Mouse (Mus musculus) frontal cortex, postnatal 36 days (tissue): Measurements from ENCODE around the gene Impdh2.

Experiments used
- DNase-seq, 2 experiments: peaks; one replicate each; pipeline ENCODE4 v3.0.0; 2022; ENCODE audit warnings: low spot score in 2 of 2

The Impdh2 gene

DNA sequence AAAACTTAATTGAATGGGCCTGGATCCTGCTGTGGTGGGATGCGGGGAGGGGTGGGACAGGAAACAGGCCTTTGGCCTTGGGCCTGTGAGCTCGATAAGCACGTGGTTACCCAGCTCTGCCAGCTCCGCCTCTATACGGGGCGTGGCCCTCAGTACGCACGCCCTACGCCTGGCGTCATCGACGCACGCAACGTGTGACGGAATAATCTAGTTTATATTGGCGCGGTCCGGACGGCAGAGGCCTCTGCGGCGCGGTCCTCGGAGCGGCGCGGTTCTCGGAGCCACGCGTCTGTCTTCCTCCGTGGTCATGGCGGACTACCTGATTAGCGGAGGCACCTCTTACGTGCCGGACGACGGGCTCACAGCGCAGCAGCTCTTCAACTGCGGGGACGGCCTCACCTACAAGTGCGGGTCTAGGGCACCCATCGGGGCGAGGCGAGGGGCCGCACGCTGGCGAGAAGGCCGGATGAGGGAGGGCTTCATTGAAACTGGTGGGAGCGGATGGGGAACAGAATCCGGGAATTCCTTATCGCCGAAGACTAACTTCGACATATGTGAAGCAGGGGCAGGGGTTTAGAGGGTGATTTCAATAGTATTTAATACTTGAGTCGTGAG is at the start of gene Impdh2:
Gene Impdh2 (plus strand): TSS at position 60 of the 615 bp plus-strand sequence.
- DNase-seq: peak; percentile 90 to 96

DNA sequence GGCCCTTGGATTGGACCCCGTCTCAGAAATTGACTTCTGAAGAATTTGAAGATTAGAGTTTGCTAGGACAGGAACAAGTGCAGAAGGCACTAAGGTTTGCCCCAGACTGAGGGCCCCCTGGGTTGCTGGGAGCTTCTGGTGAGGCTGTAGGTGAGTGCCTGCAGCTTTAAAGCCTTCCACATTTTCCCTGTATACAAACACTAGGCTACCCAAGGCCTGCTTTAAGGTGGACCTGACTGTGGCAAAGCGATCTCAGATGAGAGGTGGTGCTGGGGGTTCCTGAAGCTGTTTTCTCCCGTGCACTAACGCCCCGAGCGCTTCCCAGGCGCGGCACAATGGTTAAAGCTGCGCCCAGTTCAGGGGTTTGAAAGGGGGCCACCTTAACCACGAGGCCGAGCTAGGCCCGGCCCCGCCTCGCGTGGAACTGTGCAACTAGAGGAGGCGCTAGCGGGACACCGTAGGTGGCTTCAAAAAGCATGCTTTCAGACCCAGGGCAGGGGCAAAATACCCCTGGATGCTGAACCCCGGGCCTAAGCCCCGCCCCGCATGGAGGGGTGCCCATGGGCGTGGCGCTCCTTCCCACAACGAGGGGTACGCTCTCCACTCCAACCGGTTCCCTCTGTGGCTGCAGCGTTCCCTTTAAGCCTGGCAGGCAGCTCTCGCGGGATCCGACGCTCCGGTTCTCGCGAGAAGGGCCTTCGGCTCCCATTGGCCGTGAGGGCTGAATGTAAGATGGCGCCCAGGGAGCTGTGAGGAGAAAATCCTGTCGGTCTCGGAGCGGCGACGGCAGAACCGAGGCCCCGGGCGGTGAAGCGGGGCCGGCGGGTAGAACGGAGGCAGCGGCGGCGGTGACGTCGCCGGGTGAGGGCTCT is 43.5 kb upstream of the Impdh2 start, which contains the start of gene Qrich1:
Gene Qrich1 (plus strand): TSS at position 427 of the 872 bp plus-strand sequence.
- DNase-seq: peak; percentile 95 to 96

DNA sequence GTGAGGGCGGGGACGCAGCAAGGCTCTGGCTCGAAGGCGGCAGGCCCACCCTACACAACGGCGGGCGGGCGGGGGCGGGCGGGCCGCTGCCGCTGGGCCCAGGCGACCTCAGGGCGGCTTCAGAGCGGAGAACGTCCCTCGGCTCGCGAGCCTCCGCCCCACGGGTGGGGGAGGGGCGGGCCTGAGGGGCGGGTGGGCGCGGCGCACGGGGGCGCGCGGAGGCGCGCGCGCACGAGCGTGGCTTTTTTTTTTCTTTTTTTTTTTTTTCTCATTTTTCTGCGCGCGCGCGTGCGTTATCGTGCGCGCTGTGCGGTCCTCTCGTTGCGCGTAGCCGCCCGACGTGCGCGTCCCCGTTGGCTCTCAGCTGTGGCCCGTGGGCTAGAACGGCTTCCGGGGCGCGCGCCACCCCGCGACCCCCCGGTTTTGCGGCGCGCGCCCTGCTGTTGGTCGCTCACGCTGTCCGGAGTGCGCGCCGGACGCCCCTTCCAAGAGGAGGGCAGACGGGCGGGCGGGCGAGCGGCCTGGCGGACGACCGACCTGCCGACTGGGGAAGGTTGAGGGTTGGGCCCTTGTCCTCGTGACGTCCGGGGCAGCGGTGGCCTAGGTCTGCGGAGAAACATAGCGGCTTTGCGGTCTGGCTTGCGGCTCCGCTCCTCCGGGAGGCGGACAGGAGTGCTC is 42.7 kb upstream of the Impdh2 start:
- peak; percentile 68 to 80 for DNase-seq

DNA sequence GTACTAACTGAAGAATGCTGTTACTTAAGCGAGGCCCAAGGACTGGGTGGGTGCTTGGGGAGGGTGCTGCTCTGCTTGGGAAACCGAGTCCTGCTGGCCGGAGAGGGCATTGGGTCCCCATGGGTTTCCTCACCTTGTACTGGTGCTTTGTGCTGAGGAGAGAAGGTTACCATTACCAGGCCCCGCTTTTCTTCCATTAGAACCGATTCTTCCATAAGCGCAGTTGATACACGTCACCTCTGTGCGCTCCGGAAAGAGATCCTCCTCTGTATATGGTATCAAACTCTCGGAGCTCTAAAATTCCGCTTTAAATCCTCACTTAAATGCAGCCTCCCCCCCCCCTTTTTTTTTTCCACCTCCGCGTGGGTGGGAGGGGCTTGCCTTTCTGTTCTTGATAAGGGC is 42.2 kb upstream of the Impdh2 start:
- DNase-seq: peak in 1 of 2 experiments; percentile 52

DNA sequence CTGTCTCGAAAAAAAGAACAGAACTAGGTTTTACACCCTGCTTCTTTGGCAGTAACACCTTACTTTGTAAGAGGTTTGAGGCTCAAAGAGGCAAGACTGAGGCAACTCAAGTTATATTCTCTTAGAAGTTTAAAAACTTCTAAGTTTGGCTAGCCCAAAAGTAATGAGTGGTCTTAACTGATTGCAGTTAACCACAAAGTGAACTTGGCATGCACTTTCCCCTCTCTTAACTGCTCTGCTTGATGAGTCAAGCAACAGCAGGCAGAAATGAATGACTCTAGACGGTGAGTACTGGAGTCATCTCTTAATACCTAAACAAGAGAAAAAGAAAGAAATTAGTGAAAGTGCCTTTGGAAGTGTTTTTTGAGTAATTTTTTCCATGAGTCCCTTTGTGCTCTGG is 38.5 kb upstream of the Impdh2 start:
- DNase-seq: no peak

DNA sequence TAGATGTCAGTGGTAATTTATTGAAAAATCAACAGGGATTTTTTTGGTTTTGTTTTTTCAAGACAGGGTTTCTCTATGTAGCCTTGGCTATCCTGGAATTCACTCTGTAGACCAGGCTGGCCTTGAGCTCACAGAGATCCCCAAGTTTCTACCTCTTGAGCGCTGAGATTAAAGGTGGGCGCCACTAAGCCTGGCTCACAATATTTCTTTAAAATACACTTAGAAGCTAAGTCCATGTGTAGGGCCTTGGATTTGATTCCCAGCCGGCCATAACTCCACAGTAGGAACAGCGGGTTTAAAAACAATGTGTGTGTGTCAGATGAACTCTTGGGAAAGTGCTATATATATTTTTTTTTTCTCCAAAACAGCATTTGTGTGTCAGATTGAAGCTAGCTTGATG is 36.7 kb upstream of the Impdh2 start:
- DNase-seq: no peak

DNA sequence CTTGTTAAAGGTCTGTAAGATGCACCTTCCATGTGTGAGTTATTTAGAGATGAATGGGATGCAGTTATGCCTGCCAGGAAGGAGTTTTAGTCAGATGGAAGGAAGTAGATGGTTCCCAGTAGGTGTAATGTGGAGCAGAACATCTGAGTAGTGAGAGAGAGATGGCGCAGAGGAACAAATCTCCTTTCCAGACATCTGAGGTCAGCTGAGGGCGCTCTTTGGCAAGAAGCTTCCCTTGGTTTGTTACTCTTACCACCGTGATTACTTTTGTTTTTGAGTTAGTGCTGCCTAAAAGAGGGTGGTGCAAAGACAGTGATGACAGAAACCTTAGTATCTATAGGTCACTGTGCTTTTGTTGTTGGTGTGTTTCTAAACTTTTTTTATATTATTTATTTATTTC is 34.7 kb upstream of the Impdh2 start:
- DNase-seq: no peak

DNA sequence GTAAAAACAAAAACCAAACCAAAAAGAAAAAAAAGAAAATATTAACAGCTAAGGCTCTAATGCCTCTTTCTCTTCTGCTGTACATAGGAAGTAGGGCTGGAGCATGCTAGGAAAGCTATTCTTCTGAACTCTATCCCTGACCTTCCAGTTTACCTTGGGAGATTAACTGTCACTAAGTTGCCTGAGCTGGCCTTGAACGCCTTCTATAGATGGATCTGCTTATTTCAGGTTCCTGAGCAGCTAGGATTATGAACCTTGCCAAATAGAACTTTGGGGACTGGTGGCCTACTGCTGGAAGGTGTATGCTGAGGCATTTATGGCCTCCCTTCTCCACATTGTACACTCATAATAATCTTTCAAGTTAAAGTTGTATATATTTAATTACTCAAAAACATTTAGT is 29.1 kb upstream of the Impdh2 start:
- no peak for DNase-seq

DNA sequence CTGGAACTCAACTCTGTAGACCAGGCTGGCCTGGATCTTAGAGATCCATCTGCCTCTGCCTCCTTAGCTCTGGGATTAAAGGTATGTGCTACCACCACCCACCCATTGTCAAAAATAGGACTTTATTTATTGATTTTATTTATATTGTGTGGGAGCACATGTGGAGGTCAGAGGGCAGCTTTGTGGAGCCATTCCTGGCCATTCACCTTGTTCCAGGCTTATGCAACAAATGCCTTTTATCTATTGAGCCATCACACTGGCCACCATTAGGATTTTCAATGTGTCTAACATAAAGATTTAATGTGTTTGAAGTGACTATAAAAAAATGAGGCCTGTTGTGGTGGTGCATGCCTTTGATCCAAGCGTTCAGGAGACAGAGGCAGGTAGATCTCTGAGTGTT is 28.6 kb upstream of the Impdh2 start:
- DNase-seq: no peak

DNA sequence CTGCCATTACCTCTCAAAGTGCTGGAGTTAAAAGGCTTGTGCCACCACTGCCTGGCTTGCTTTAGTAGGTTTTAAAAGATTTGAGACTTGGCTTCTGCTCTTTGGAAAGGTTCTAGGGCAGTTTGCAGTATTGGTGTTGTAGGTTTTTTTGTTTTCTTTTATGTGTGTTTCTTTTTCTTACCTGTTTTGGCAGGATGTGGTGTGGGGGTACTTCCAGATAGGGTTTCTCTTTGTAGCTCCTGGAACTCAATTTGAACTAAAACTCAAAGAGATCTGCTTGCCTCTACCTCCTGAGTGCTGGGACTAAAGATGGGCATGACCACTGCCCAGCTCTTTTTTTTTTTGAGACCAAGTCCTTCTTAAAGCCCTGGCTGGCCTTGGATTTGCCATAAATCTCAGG is 19.2 kb upstream of the Impdh2 start:
- DNase-seq: no peak

DNA sequence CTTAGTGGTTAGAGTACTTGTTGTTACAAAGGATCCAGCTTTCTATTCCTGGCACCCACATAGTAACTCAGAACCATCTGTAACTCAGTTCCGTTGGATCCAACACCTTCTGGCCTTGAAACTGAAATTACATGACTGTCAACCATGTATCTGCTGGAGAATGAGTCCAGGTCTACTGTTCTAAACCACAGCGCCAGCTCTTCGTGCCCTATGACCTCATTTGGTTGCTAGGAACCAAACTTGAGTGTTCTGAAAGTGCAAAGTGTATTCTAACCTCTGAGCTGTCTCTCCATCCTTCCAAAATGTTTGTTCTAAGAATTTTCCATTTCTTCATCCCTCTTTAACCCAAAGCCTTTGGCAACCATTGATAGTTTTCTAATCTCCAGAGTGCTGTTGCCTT is 14.1 kb upstream of the Impdh2 start:
- DNase-seq: no peak

DNA sequence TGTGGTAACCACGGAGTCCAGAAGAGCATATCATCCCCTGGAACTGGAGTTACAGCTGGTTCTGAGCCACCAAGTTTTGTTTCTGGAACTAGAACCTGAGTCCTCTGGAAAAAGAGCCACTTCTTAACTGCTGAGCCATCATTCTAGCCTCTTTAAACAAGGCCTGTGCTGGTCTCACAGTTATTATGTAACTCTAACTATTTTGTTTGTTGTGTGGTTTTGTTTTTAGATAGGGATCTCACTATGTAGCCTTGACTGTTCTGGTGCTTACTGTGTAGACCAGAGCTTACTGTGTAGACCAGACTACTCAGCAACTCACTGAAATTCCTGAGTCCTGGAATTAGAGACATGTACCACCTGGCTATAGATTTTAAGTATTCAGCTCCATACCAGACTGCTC is 13.2 kb upstream of the Impdh2 start:
- DNase-seq: no peak

DNA sequence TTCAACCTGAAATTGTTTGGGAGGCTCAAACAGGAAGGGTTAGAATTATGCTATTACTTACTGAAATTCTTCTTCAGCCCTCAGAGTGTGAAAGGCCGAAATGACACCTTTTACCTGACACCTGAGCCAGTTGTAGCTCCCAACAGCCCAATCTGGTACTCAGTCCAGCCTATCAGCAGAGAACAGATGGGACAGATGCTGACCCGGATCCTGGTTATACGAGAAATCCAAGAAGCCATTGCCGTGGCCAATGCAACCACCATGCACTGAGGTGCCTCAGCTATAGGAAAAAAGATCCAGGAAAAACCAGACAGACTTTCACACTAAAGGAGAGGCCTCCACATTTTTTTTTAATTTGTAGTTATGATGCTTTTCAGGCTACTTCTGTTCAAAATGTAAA is 917 bp upstream of the Impdh2 start:
- no peak for DNase-seq

DNA sequence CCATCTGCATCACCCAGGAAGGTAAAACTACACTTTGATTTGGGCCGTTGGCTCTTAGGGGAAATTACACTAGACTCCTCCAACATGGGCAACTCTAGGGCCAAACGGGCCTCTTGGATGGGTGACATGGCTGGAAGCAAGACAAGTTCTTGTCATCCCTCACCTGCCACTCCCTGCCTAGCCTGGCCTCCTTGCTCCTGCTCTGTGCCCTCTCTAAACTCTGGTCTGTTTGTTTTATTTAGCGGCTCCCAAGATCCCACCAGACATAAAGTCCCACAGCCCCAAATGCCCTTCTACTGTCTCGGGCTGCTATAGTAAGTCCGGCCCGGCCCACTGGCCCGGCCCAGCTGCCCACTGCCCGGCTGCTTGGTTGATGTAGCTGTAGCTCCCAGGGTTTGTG is 3.6 kb downstream of the Impdh2 start:
- DNase-seq: no peak

DNA sequence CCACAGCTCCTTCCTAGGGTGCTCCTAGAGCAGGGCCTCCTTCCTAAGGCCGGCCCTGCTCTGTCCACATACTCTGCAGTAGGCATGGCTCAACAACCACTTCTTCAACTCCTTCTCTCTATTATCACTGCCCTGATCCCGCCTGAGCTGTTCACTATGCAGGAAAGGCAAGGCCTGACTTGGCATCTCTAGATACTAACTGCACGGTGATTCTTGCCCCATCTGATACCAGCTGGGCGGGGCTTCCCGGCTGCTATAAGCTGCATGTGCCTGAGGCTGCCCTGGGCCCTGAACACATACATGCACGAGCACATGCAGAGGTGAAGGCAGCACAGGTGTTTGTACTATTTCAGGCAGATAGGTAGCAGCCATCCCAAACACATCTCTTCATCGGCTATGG is 4.0 kb downstream of the Impdh2 start:
- no peak for DNase-seq

DNA sequence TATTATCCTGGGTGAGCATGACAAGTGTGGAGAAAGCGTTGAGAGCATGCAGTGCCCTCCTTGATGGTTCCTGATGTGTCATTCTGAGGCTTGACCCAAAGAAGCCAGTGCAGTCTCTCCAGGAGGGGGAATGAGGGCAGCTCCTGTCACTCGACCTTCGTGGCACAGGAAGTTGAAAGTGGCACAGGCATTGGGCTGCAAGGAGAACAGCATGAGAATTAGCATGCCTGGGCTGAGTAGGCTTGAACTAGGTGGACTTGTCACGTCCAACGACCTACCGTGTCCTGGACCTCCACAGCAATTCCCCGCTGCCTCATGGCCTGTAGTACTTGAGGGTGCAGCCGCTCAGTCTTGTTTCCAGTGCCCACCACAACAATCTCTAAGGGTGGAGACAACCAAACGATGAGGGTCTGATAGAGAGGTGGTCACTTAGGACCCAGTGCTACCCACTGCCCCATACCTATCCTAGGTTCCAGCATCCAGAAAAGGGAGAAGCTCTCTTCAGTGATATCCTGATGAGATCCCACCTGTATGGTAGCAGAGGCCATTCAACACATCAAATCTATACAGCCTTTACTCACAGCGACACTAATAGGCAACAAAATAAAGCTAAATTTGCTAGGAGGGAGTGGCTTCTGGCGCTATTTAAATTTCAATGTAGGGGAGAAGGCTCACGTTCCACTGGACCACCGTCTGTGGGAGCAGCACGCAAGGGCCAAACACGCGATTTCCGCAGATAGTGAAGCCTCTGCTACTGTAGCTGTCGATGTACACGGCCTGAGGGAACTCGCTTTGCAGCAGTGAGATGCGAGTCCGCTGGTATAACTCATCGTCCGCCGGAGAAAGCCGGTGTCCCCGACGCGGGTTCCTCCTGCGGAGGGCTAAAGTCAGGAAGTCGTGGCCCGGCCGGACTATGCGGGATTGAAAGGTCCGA is 6.1 kb downstream of the Impdh2 start:
- DNase-seq: no peak

DNA sequence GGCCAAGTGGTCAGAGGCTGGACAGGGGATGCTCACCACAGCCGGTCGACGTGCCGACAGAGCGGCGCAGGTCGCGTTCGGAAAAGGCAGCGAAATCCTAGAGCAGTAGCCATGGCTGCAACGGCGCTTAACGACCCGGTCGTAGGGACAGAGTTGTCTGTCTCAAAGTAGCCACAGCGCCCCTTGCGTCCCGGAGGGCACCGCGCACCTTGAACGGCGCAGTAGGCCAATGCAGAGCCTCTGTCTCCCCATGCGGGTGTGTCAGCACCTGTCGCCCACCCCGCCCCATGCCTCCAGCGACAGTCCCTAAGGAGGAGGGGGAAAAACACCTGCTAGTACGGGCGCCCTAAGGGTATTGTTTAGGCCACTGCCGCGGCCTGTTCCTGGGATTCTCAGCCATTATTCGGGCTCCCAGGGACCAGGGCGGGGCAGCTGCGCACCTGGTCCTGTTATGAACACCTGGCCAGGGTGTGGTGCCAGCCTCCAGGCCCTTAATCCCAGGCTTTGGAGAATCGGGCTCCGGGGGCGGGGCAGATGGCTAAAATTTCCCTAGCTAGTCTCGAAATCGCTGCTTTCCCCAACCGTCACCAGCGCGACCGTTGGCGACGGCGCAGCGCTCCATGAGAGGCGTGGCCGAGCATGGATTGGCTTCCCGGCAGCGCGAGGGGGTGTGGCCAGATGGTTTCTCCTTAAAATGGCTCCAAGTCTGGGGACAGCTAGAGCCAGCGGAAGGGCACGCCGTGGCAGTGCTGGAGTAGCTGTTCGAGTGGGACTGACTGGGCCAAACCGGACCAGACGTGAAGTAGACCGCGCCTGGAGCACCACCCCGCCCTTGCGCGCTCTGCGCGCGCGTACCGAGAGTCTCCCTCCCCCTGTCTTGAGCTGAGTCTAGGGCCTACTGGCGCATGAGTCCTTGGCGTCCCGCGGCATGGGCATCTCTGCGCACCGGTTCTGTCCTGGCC is 7.0 kb downstream of the Impdh2 start, which contains the start of gene Ndufaf3:
Gene Ndufaf3 (minus strand): TSS at position 620 of the 962 bp plus-strand sequence.
- DNase-seq: peak; percentile 96

DNA sequence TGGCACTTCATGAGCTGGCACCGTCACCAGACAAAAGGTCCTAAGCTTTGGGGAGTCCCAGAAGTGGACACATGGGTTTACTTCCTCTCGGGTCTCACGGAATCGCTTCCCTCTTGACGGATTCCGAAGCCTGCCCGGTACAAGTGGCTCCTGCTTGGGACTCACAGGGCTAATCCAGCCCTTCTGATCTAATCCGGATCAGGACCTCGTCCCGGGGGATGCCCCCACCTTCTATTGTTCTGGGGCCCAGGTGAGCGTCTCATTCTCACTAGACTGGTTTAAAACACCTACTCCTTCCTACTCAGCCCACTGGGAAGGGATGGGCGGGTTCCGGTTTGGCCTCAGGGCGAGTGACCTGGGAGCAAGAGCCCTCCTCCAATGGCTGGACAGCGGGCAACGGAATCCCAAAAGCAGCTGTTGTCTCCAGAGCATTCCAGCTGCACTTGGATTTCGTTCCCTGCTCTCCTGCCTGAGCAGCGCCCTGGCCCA is 7.9 kb downstream of the Impdh2 start:
- no peak for DNase-seq

DNA sequence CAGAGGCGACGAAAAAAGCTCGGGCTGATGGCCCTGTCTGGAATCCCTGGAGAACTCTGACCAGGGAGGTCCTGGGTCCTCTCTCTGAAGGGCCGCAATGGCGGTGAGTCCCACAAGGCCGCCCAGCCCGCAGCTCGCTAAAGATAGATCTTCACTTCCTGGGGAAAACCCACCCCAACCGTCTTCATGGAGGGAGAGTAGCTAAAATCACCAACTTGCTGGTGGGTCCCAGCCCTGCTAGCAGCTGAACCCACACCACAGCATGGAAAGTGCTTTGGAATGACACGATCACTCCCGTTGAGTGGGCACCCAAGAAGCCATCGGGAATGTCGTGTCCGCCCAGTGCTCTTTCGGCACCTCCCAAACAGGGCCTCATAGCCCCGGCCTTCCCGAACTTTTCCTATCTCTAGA is 8.4 kb downstream of the Impdh2 start:
- DNase-seq: no peak
